In genomic region chr7:28375176-28375921, GRCm38 (mm10) we compare ENCODE assay signal across 8 mouse cellular contexts. TPM values are rescaled to one million over a fixed set of nuclear protein-coding genes. Genes with fewer than 3 reads are reported as not detected.
DNase-seq lines count a peak whose midpoint lies in the region; ATAC-seq lines count a peak whose summit lies in the region.

No protein-coding gene starts in this region.

- under 1% methylated on average over 36 of the region's 36 CpGs for WGBS in intestine, embryonic 15.5 days
- 1% methylated on average over 36 of the region's 36 CpGs for WGBS in limb, embryonic 12.5 days
- WGBS in midbrain, embryonic 13.5 days, result under 1% methylated on average over 30 of the region's 36 CpGs

- H3K4me2 ChIP-seq in intestine, embryonic 15.5 days (replicated peaks), result peak overlapping the region; percentile 87
- peak overlapping the region; percentile 78 for H3K4me2 ChIP-seq in limb, embryonic 12.5 days
- H3K4me2 ChIP-seq in midbrain, embryonic 13.5 days (replicated peaks), result peak overlapping the region; percentile 59

- H3K4me3 ChIP-seq in intestine, embryonic 15.5 days (replicated peaks), result peak overlapping the region; percentile 38
- peak overlapping the region; percentile 41 for H3K4me3 ChIP-seq in limb, embryonic 12.5 days (replicated peaks)
- peak overlapping the region; percentile 42 for H3K4me3 ChIP-seq in midbrain, embryonic 13.5 days (replicated peaks)

- intact Hi-C loops in gastrocnemius, postnatal 36 days (cut with DNase I), result no loop called here

- peak overlapping the region; percentile 98 for H3K27ac ChIP-seq in intestine, embryonic 15.5 days
- peak overlapping the region; percentile 99 for H3K27ac ChIP-seq in limb, embryonic 12.5 days
- peak overlapping the region; percentile 82 for H3K27ac ChIP-seq in midbrain, embryonic 13.5 days

- H3K27me3 ChIP-seq in intestine, embryonic 15.5 days (replicated peaks), result no peaks in the 10 kb centered on the region
- H3K27me3 ChIP-seq in limb, embryonic 12.5 days, result no peaks in the 10 kb centered on the region
- H3K27me3 ChIP-seq in midbrain, embryonic 13.5 days, result peaks cover 11% of the 10 kb centered on the region

- H3K36me3 ChIP-seq in intestine, embryonic 15.5 days, result no peaks in the 10 kb centered on the region
- peaks cover 9% of the 10 kb centered on the region for H3K36me3 ChIP-seq in limb, embryonic 12.5 days
- no peaks in the 10 kb centered on the region for H3K36me3 ChIP-seq in midbrain, embryonic 13.5 days

- H3K4me1 ChIP-seq in intestine, embryonic 15.5 days (replicated peaks), result peaks cover 44% of the 10 kb centered on the region
- peaks cover 55% of the 10 kb centered on the region for H3K4me1 ChIP-seq in limb, embryonic 12.5 days (replicated peaks)
- peaks cover 51% of the 10 kb centered on the region for H3K4me1 ChIP-seq in midbrain, embryonic 13.5 days (replicated peaks)

- H3K9ac ChIP-seq in intestine, embryonic 15.5 days, result peak overlapping the region; percentile 65
- H3K9ac ChIP-seq in limb, embryonic 12.5 days (replicated peaks), result peak overlapping the region; percentile 62
- H3K9ac ChIP-seq in midbrain, embryonic 13.5 days (replicated peaks), result peak overlapping the region; percentile 60

- ATAC-seq in frontal cortex, adult (ENCODE audit: low TSS enrichment), result no peak
- ATAC-seq in intestine, embryonic 15.5 days, result peak; percentile 52
- ATAC-seq in limb, embryonic 12.5 days (ENCODE audit: insufficient number of reproducible peaks, insufficient read depth, low FRiP score, low TSS enrichment, low read depth), result peak; percentile 43
- ATAC-seq in midbrain, embryonic 13.5 days, result peak; percentile 35

- H3K9me3 ChIP-seq in intestine, embryonic 15.5 days, result no peaks in the 10 kb centered on the region
- H3K9me3 ChIP-seq in limb, embryonic 12.5 days, result no peaks in the 10 kb centered on the region
- H3K9me3 ChIP-seq in midbrain, embryonic 13.5 days, result no peaks in the 10 kb centered on the region

- DNase-seq in frontal cortex, adult 2 months (ENCODE audit: extremely low spot score in 1 of 2, low spot score in 1 of 2), result peak; percentile 45 to 72
- DNase-seq in embryo, embryonic 10.5 days (ENCODE audit: low spot score), result peak; percentile 96
- peak; percentile 84 to 91 for DNase-seq in gastrocnemius, postnatal 36 days
- peak; percentile 76 for DNase-seq in spleen, adult 12 weeks (ENCODE audit: low spot score)

RNA-seq across cellular contexts. Expression of gene Plekhg2, which starts 3.0 kb away (rescaled TPM):
- polyA plus RNA-seq in frontal cortex, adult 2 months (2012; rRNA removed), result 4.3 and 6.3 TPM in 2 replicates
- total RNA-seq in gastrocnemius, postnatal 36 days (2021), result 1 to 10 TPM; 4.7 to 7.8 TPM
- 40.2 and 41.7 TPM in 2 replicates for polyA plus RNA-seq in intestine, embryonic 15.5 days (2015; fragmentation: Nextera tagmentation; extraction: Ambion mirVana)
- 96.9 and 106 TPM in 2 replicates for polyA plus RNA-seq in limb, embryonic 12.5 days (2016; fragmentation: Nextera tagmentation; extraction: Ambion mirVana)
- polyA plus RNA-seq in midbrain, embryonic 13.5 days (2015; fragmentation: Nextera tagmentation; extraction: Ambion mirVana), result 34.5 and 37.6 TPM in 2 replicates

RNA-seq across cellular contexts. Expression of gene Zfp36, which starts 4.7 kb away (rescaled TPM):
- 3.1 and 3.9 TPM in 2 replicates for polyA plus RNA-seq in frontal cortex, adult 2 months (2012; rRNA removed)
- total RNA-seq in gastrocnemius, postnatal 36 days (2021), result 10 to 100 TPM in 1 of 2 experiments, 1 to 10 TPM in 1; 6.1 to 20.5 TPM
- polyA plus RNA-seq in intestine, embryonic 15.5 days (2015; fragmentation: Nextera tagmentation; extraction: Ambion mirVana), result 27.2 and 28.1 TPM in 2 replicates
- polyA plus RNA-seq in limb, embryonic 12.5 days (2016; fragmentation: Nextera tagmentation; extraction: Ambion mirVana), result 7.1 and 7.7 TPM in 2 replicates
- 3.1 and 4.2 TPM in 2 replicates for polyA plus RNA-seq in midbrain, embryonic 13.5 days (2015; fragmentation: Nextera tagmentation; extraction: Ambion mirVana)

RNA-seq across cellular contexts. Expression of gene Med29, which starts 17.2 kb away (rescaled TPM):
- 32.8 and 39.2 TPM in 2 replicates for polyA plus RNA-seq in frontal cortex, adult 2 months (2012; rRNA removed)
- total RNA-seq in gastrocnemius, postnatal 36 days (2021), result 10 to 100 TPM; 19.1 to 22.1 TPM
- 48.3 and 50.0 TPM in 2 replicates for polyA plus RNA-seq in intestine, embryonic 15.5 days (2015; fragmentation: Nextera tagmentation; extraction: Ambion mirVana)
- polyA plus RNA-seq in limb, embryonic 12.5 days (2016; fragmentation: Nextera tagmentation; extraction: Ambion mirVana), result 45.4 and 51.6 TPM in 2 replicates
- 43.4 and 49.5 TPM in 2 replicates for polyA plus RNA-seq in midbrain, embryonic 13.5 days (2015; fragmentation: Nextera tagmentation; extraction: Ambion mirVana)

RNA-seq across cellular contexts. Expression of gene Paf1, which starts 17.4 kb away (rescaled TPM):
- polyA plus RNA-seq in frontal cortex, adult 2 months (2012; rRNA removed), result 149 and 182 TPM in 2 replicates
- total RNA-seq in gastrocnemius, postnatal 36 days (2021), result 10 to 100 TPM; 27.0 to 27.6 TPM
- polyA plus RNA-seq in intestine, embryonic 15.5 days (2015; fragmentation: Nextera tagmentation; extraction: Ambion mirVana), result 70.8 and 78.9 TPM in 2 replicates
- 83.0 and 86.8 TPM in 2 replicates for polyA plus RNA-seq in limb, embryonic 12.5 days (2016; fragmentation: Nextera tagmentation; extraction: Ambion mirVana)
- polyA plus RNA-seq in midbrain, embryonic 13.5 days (2015; fragmentation: Nextera tagmentation; extraction: Ambion mirVana), result 97.9 and 99.2 TPM in 2 replicates

RNA-seq across cellular contexts. Expression of gene Rps16, which starts 24.9 kb away (rescaled TPM):
- polyA plus RNA-seq in frontal cortex, adult 2 months (2012; rRNA removed), result 618 and 661 TPM in 2 replicates
- 100 to 1,000 TPM; 298 to 415 TPM for total RNA-seq in gastrocnemius, postnatal 36 days (2021)
- polyA plus RNA-seq in intestine, embryonic 15.5 days (2015; fragmentation: Nextera tagmentation; extraction: Ambion mirVana), result 1,085 and 1,147 TPM in 2 replicates
- polyA plus RNA-seq in limb, embryonic 12.5 days (2016; fragmentation: Nextera tagmentation; extraction: Ambion mirVana), result 915 and 927 TPM in 2 replicates
- 531 and 537 TPM in 2 replicates for polyA plus RNA-seq in midbrain, embryonic 13.5 days (2015; fragmentation: Nextera tagmentation; extraction: Ambion mirVana)
